Mouse (Mus musculus) MEL (cell line): ENCODE measurements around the gene Ypel4. TPM values are rescaled to one million over a fixed set of nuclear protein-coding genes. Genes with fewer than 3 reads are reported as not detected.

Experiments
- DNase-seq: peaks from one replicate; pipeline ENCODE4 v3.0.0; 2011; ENCODE audit warnings: low read depth, low spot score
- H3K27ac ChIP-seq: 2 replicates; pipeline ENCODE4 v1.5.1; 2012; ENCODE audit warnings: low read depth, mild to moderate bottlenecking, control low read depth, low read length, moderate library complexity; ENCODE audit not compliant: control insufficient read depth
- H3K27me3 ChIP-seq, 2 experiments: fragments of 150-350 bp in 1 of 2; sonication (generic) in 1 of 2; 2 replicates each; pipeline ENCODE4 v1.6.1; 2012; ENCODE audit warnings: low read length in 2 of 2, mild to moderate bottlenecking in 2 of 2, improper control_type of control experiment in 1 of 2, moderate library complexity in 1 of 2; ENCODE audit not compliant: insufficient read depth in 2 of 2, control insufficient read depth in 1 of 2
- H3K36me3 ChIP-seq, 2 experiments: 2 replicates each; pipeline ENCODE4 v1.6.1; 2012 to 2014; ENCODE audit warnings: low read length in 2 of 2, improper control_type of control experiment in 1 of 2, inconsistent platforms in 1 of 2, mild to moderate bottlenecking in 1 of 2; ENCODE audit not compliant: insufficient read depth in 2 of 2, control insufficient read depth in 1 of 2
- H3K4me1 ChIP-seq, 2 experiments: fragments of 150-350 bp in 1 of 2; sonication (generic) in 1 of 2; 2 replicates each; pipeline ENCODE4 v1.6.1; 2012; ENCODE audit warnings: low read length in 2 of 2, improper control_type of control experiment in 1 of 2, mild to moderate bottlenecking in 1 of 2; ENCODE audit not compliant: insufficient read depth in 2 of 2, control insufficient read depth in 1 of 2
- H3K4me3 ChIP-seq, 2 experiments: fragments of 150-350 bp in 1 of 2; sonication (generic) in 1 of 2; 2 replicates each; pipeline ENCODE4 v1.5.1; 2012; ENCODE audit warnings: low read depth in 2 of 2, low read length in 2 of 2, mild to moderate bottlenecking in 2 of 2, moderate library complexity in 2 of 2, control low read depth in 1 of 2, improper control_type of control experiment in 1 of 2; ENCODE audit not compliant: control insufficient read depth in 1 of 2, insufficient read depth in 1 of 2
- H3K79me2 ChIP-seq: 2 replicates; pipeline ENCODE4 v1.6.1; 2012; ENCODE audit warnings: mild to moderate bottlenecking, low read length, moderate library complexity; ENCODE audit not compliant: control insufficient read depth, poor library complexity, insufficient read depth
- H3K9ac ChIP-seq: 2 replicates; pipeline ENCODE4 v1.6.1; 2012; ENCODE audit warnings: low read depth, mild to moderate bottlenecking, control low read depth, low read length, moderate library complexity; ENCODE audit not compliant: control insufficient read depth, poor library complexity, severe bottlenecking
- H3K9me3 ChIP-seq: fragments of 150-350 bp; sonication (generic); replicated peaks from 2 replicates; pipeline ENCODE4 v1.6.1; 2012; ENCODE audit warnings: mild to moderate bottlenecking, low read length, improper control_type of control experiment, moderate library complexity; ENCODE audit not compliant: insufficient read depth
- BHLHE40 ChIP-seq: IDR thresholded peaks from 2 replicates; pipeline ENCODE4 v1.6.1; 2012; ENCODE audit warnings: low read depth, mild to moderate bottlenecking, inconsistent platforms, low read length, improper control_type of control experiment, borderline replicate concordance
- CHD1 ChIP-seq: IDR thresholded peaks from 2 replicates; pipeline ENCODE4 v1.6.1; 2012; ENCODE audit warnings: low read depth, mild to moderate bottlenecking, inconsistent platforms, low read length, improper control_type of control experiment
- ELF1 ChIP-seq: IDR thresholded peaks from 2 replicates; pipeline ENCODE4 v1.6.1; 2014; ENCODE audit warnings: low read depth, mild to moderate bottlenecking, inconsistent platforms, low read length, improper control_type of control experiment, moderate library complexity
- EP300 ChIP-seq, 2 experiments: IDR thresholded peaks; 2 replicates each; pipeline ENCODE4 v1.6.1; 2011; ENCODE audit warnings: improper control_type of control experiment in 2 of 2, low read length in 2 of 2, low read depth in 1 of 2, mild to moderate bottlenecking in 1 of 2
- GABPA ChIP-seq: IDR thresholded peaks from 2 replicates; pipeline ENCODE4 v1.6.1; 2012; ENCODE audit warnings: low read depth, mild to moderate bottlenecking, inconsistent platforms, low read length, improper control_type of control experiment, moderate library complexity
- GATA1 ChIP-seq: IDR thresholded peaks from 2 replicates; pipeline ENCODE4 v1.6.1; 2011; ENCODE audit warnings: low read depth, low read length, improper control_type of control experiment
- HCFC1 ChIP-seq: IDR thresholded peaks from 2 replicates; pipeline ENCODE4 v1.6.1; 2012; ENCODE audit warnings: low read depth, mild to moderate bottlenecking, inconsistent platforms, low read length, improper control_type of control experiment, moderate library complexity
- JUND ChIP-seq: IDR thresholded peaks from 2 replicates; pipeline ENCODE4 v1.6.1; 2011; ENCODE audit warnings: low read depth, mild to moderate bottlenecking, improper control_type of control experiment, low read length
- MAFK ChIP-seq: IDR thresholded peaks from 2 replicates; pipeline ENCODE4 v1.6.1; 2011; ENCODE audit warnings: low read depth, mild to moderate bottlenecking, low read length, improper control_type of control experiment, borderline replicate concordance
- MAX ChIP-seq: IDR thresholded peaks from 2 replicates; pipeline ENCODE4 v1.6.1; 2011; ENCODE audit warnings: low read length, improper control_type of control experiment
- MAZ ChIP-seq: IDR thresholded peaks from 2 replicates; pipeline ENCODE4 v1.6.1; 2012; ENCODE audit warnings: low read depth, mild to moderate bottlenecking, inconsistent platforms, low read length, improper control_type of control experiment
- MEF2A ChIP-seq: IDR thresholded peaks from 2 replicates; pipeline ENCODE4 v1.6.1; 2014; ENCODE audit warnings: low read depth, mild to moderate bottlenecking, inconsistent platforms, low read length, improper control_type of control experiment; ENCODE audit not compliant: poor library complexity, insufficient replicate concordance, severe bottlenecking; ENCODE audit errors: extremely low read depth
- MYB ChIP-seq: IDR thresholded peaks from 2 replicates; pipeline ENCODE4 v1.6.1; 2011; ENCODE audit warnings: mild to moderate bottlenecking, low read depth, low read length, improper control_type of control experiment
- POLR2A ChIP-seq, 2 experiments: IDR thresholded peaks; 2 replicates each; pipeline ENCODE4 v1.6.1; 2011 to 2012; ENCODE audit warnings: low read length in 2 of 2, mild to moderate bottlenecking in 2 of 2, control low read depth in 1 of 2, improper control_type of control experiment in 1 of 2, low read depth in 1 of 2, moderate library complexity in 1 of 2; ENCODE audit not compliant: control insufficient read depth in 1 of 2, insufficient read depth in 1 of 2, poor library complexity in 1 of 2
- POLR2AphosphoS2 ChIP-seq: IDR thresholded peaks from 2 replicates; pipeline ENCODE4 v1.6.1; 2011; ENCODE audit warnings: low read length, improper control_type of control experiment
- POLR2AphosphoS5 ChIP-seq: IDR thresholded peaks from 2 replicates; pipeline ENCODE4 v1.6.1; 2012; ENCODE audit warnings: low read depth, borderline replicate concordance, mild to moderate bottlenecking, inconsistent platforms, low read length, moderate library complexity, mixed read lengths
- RCOR1 ChIP-seq: IDR thresholded peaks from 2 replicates; pipeline ENCODE4 v1.6.1; 2012; ENCODE audit warnings: low read depth, mild to moderate bottlenecking, inconsistent platforms, low read length, improper control_type of control experiment
- SIN3A ChIP-seq: IDR thresholded peaks from 2 replicates; pipeline ENCODE4 v1.6.1; 2012; ENCODE audit warnings: low read length, improper control_type of control experiment, inconsistent platforms
- TAL1 ChIP-seq: IDR thresholded peaks from 2 replicates; pipeline ENCODE4 v1.6.1; 2012; ENCODE audit warnings: mild to moderate bottlenecking, inconsistent platforms, low read length, moderate library complexity, mixed read lengths
- TBP ChIP-seq: IDR thresholded peaks from 2 replicates; pipeline ENCODE4 v1.8.0; 2011; ENCODE audit warnings: low read depth, low read length, improper control_type of control experiment
- TCF12 ChIP-seq: IDR thresholded peaks from 2 replicates; pipeline ENCODE4 v1.6.1; 2014; ENCODE audit warnings: low read depth, mild to moderate bottlenecking, inconsistent platforms, low read length, improper control_type of control experiment, moderate library complexity
- USF1 ChIP-seq: IDR thresholded peaks from 2 replicates; pipeline ENCODE4 v1.6.1; 2014; ENCODE audit warnings: low read depth, mild to moderate bottlenecking, inconsistent platforms, low read length, improper control_type of control experiment, moderate library complexity
- ZC3H11A ChIP-seq: IDR thresholded peaks from 2 replicates; pipeline ENCODE4 v1.6.1; 2012; ENCODE audit warnings: low read depth, mild to moderate bottlenecking, inconsistent platforms, low read length, improper control_type of control experiment
- ZKSCAN1 ChIP-seq: IDR thresholded peaks from 2 replicates; pipeline ENCODE4 v1.6.1; 2012; ENCODE audit warnings: low read depth, mild to moderate bottlenecking, inconsistent platforms, low read length, improper control_type of control experiment, moderate library complexity
- ZNF384 ChIP-seq: IDR thresholded peaks from 2 replicates; pipeline ENCODE4 v1.6.1; 2012; ENCODE audit warnings: low read depth, mild to moderate bottlenecking, inconsistent platforms, low read length, improper control_type of control experiment
- polyA plus RNA-seq, 2 experiments: library from polyadenylated mRNA; stranded (reverse) in 1 of 2; unstranded in 1 of 2; fragments of >175 nt in 1 of 2; fragments of >200 nt in 1 of 2; gene quantifications; 2 replicates each; pipeline versions ENCODE4 v1.2.1 to v1.2.4; 2012; ENCODE audit warnings: low replicate concordance in 2 of 2, low read depth in 1 of 2; ENCODE audit not compliant: insufficient read length in 2 of 2, insufficient read depth in 1 of 2, missing spikeins in 1 of 2
- total RNA-seq: library from RNA; depleted of rRNA; stranded (reverse); fragments of 300-350 nt; gene quantifications from 2 replicates; pipeline ENCODE4 v1.2.3, GENCODE M21; 2012

Gene Ypel4
- total and polyA plus RNA-seq, 3 experiments, result 0.06 TPM; not detected in 2

DNA sequence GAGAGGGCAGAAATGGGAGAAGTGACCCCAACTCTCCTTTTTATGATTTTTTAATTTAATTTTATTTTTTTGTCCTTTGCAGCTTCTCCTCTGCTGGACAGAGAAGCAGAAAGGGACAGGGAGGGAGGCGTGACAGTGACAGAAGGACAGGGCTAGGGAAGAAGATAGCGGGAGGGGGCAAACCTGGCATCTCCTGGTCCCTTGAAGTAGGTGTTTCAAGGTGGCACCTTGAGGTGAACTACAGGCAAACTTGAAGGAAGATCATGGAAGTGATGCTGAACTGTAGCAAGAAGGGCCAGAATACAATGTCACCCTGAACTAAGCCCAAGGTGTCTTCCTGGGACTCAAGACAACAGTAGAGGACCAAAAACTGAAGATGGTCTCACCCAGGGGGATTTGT is 1.1 kb downstream of the Ypel4 start:
- H3K4me3 ChIP-seq, result no peak overlapping the region
- no peaks in the 10 kb centered on the region for H3K79me2 ChIP-seq
- no peak overlapping the region for H3K9ac ChIP-seq
- no peak for DNase-seq
- no peak for TF ChIP-seq MAFK
- no peak for TF ChIP-seq ELF1
- TF ChIP-seq RCOR1, result no peak
- TF ChIP-seq MAZ, result no peak
- TF ChIP-seq BHLHE40, result no peak
- TF ChIP-seq SIN3A, result no peak
- TF ChIP-seq MAX, result no peak
- TF ChIP-seq ZNF384, result no peak
- no peak for TF ChIP-seq POLR2A (IDR thresholded peaks at IDR 0.05; ENCODE audit: control insufficient read depth in 1 of 2, insufficient read depth in 1 of 2, low read depth in 1 of 2, low read length in 2 of 2, poor library complexity in 1 of 2)
- no peak for TF ChIP-seq TBP
- no peak for TF ChIP-seq CHD1
- no peak for TF ChIP-seq GABPA
- TF ChIP-seq USF1, result no peak
- TF ChIP-seq ZKSCAN1, result no peak
- no peak for TF ChIP-seq JUND
- H3K27ac ChIP-seq, result no peak overlapping the region
- H3K9me3 ChIP-seq, result no peaks in the 10 kb centered on the region
- H3K4me1 ChIP-seq, result peaks cover 0 to 10% of the 10 kb centered on the region in 2 experiments; a peak in 1 of 4 replicates
- H3K27me3 ChIP-seq, result no peaks in the 10 kb centered on the region
- no peaks in the 10 kb centered on the region for H3K36me3 ChIP-seq

DNA sequence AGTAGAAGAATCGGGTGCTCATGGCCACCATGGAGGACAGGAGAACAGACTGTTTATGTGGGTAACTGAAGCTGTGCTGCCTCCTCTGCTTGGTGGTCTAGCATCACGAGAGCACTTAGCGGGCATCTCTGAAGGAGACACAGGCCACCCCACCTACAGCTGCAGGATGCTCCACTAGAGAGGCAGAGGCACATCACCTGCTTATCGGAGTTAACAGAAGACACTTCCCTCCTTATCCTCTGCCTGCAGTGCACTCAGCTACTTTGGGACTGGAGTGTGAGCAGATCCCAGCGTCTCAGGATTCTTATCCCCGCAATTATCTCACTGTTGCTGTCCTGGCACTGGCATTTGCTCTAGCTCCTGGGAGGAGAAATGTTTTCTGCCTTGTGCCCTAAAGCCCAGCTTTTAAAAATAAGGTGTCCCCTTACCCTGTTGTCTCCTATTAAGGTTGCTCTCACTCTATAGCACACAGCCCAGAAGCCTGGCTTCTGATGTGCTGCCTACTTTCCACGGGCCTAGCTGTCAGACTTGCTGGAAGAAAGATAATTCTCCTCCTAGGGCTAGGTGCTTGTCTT is 1.6 kb downstream of the Ypel4 start:
- Histone ChIP-seq H3K9me3 (no peaks in the 10 kb centered on the region), H3K27me3 (no peaks in the 10 kb centered on the region), H3K79me2 (no peaks in the 10 kb centered on the region), H3K4me3 (no peak overlapping the region), H3K9ac (no peak overlapping the region), H3K36me3 (no peaks in the 10 kb centered on the region), H3K27ac (no peak overlapping the region), H3K4me1 (peaks cover 0 to 10% of the 10 kb centered on the region in 2 experiments; a peak in 1 of 4 replicates)
- DNase-seq, result peak; percentile 61
- TF ChIP-seq EP300 (IDR thresholded peaks at IDR 0.05; ENCODE audit: low read depth in 1 of 2, low read length in 2 of 2) (peak; percentile 61 to 83), POLR2AphosphoS2 (no peak), GATA1 (peak; percentile 81), BHLHE40 (0 out of 2 replicates have a peak, but pooled peaks have one; percentile 12), ZC3H11A (no peak), SIN3A (0 out of 2 replicates have a peak, but pooled peaks have one; percentile 16), MYB (no peak), TAL1 (peak; percentile 93), POLR2AphosphoS5 (no peak), RCOR1 (peak; percentile 35; the same call in 1 of the 2 replicates), TCF12 (peak; percentile 92), MEF2A (no peak), HCFC1 (no peak), TBP (no peak)
